Mouse (Mus musculus) E14TG2a.4 (cell line): ENCODE measurements around the gene Mrpl24.
A peak's percentile ranks its signal among the peaks of the same experiment; 100 is the strongest.

Source experiments
- H3K27me3 ChIP-seq: 2 replicates; pipeline ENCODE4 v1.6.1; 2014; ENCODE audit warnings: low read length, control low read depth; ENCODE audit not compliant: insufficient read depth
- H3K36me3 ChIP-seq: 2 replicates; pipeline ENCODE4 v1.6.1; 2014; ENCODE audit warnings: low read length, control low read depth; ENCODE audit not compliant: insufficient read depth
- H3K4me1 ChIP-seq: replicated peaks from 2 replicates; pipeline ENCODE4 v1.6.1; 2014; ENCODE audit warnings: low read depth, low read length, control low read depth
- H3K4me3 ChIP-seq: replicated peaks from 2 replicates; pipeline ENCODE4 v1.5.1; 2014; ENCODE audit warnings: mild to moderate bottlenecking, low read length
- H3K9me3 ChIP-seq: 2 replicates; pipeline ENCODE4 v1.6.1; 2014; ENCODE audit warnings: low read length, control low read depth
- CTCF ChIP-seq: conservative IDR thresholded peaks from 2 replicates; pipeline ENCODE4 v1.5.1; 2014; ENCODE audit warnings: low read length
- NANOG ChIP-seq: IDR thresholded peaks from 2 replicates; pipeline ENCODE4 v1.6.1; 2014; ENCODE audit warnings: borderline replicate concordance, low read length, mixed read lengths
- POU5F1 ChIP-seq: IDR thresholded peaks from 2 replicates; pipeline ENCODE4 v1.6.1; 2014; ENCODE audit warnings: low read length, borderline replicate concordance

Gene Mrpl24

GRCm38 (mm10) chr3:87972776-87973175, 53.5 kb downstream of the Mrpl24 start:
- Histone ChIP-seq H3K27me3 (peaks cover 87% of the 10 kb centered on the region), H3K36me3 (peaks cover 3% of the 10 kb centered on the region; the same call in 1 of the 2 replicates), H3K4me1 (peaks cover 54% of the 10 kb centered on the region), H3K4me3 (peak overlapping the region; percentile 79), H3K9me3 (peaks cover 11% of the 10 kb centered on the region; the same call in 1 of the 2 replicates)
- TF ChIP-seq NANOG (no peak), POU5F1 (no peak), CTCF (no peak)
